Mouse (Mus musculus) left cerebral cortex, adult 9 months (tissue): ENCODE results near the gene Ppp4r1.

Experiments used
- DNase-seq, 2 experiments: peaks; one replicate each; pipeline ENCODE4 v3.0.0; 2022; ENCODE audit warnings: low spot score in 2 of 2

The Ppp4r1 gene

GRCm38 (mm10) chr17:65782551-65783141 is at the start of gene Ppp4r1:
Gene Ppp4r1, plus strand, starts transcription at chr17:65782573.
- DNase-seq: peak in 1 of 2 experiments; percentile 64

- DNase-seq: no peak
Observed at GRCm38 (mm10) chr17:65732666-65733065, 49.7 kb upstream of the Ppp4r1 start.

- DNase-seq: no peak
Observed at GRCm38 (mm10) chr17:65735088-65735487, 47.3 kb upstream of the Ppp4r1 start.

GRCm38 (mm10) chr17:65737175-65737574 is 45.2 kb upstream of the Ppp4r1 start:
- DNase-seq: no peak

GRCm38 (mm10) chr17:65737622-65738021 is 44.8 kb upstream of the Ppp4r1 start:
- DNase-seq: no peak

- no peak for DNase-seq
Observed at GRCm38 (mm10) chr17:65739874-65740725, 42.3 kb upstream of the Ppp4r1 start.

- DNase-seq: no peak
Observed at GRCm38 (mm10) chr17:65741565-65741964, 40.8 kb upstream of the Ppp4r1 start.

- DNase-seq: peak in 1 of 2 experiments; percentile 42
Observed at GRCm38 (mm10) chr17:65742245-65742905, 40.0 kb upstream of the Ppp4r1 start.

GRCm38 (mm10) chr17:65742969-65743368 is 39.4 kb upstream of the Ppp4r1 start:
- DNase-seq: no peak

GRCm38 (mm10) chr17:65743664-65744330 is 38.6 kb upstream of the Ppp4r1 start:
- DNase-seq: no peak

- peak; percentile 31 to 56 for DNase-seq
Observed at GRCm38 (mm10) chr17:65746314-65746713, 36.1 kb upstream of the Ppp4r1 start.

GRCm38 (mm10) chr17:65748997-65749396 is 33.4 kb upstream of the Ppp4r1 start:
- DNase-seq: no peak

GRCm38 (mm10) chr17:65749803-65750202 is 32.6 kb upstream of the Ppp4r1 start:
- no peak for DNase-seq

GRCm38 (mm10) chr17:65750301-65750700 is 32.1 kb upstream of the Ppp4r1 start:
- no peak for DNase-seq

- no peak for DNase-seq
Observed at GRCm38 (mm10) chr17:65753130-65753529, 29.2 kb upstream of the Ppp4r1 start.

- no peak for DNase-seq
Observed at GRCm38 (mm10) chr17:65755857-65756256, 26.5 kb upstream of the Ppp4r1 start.

GRCm38 (mm10) chr17:65757150-65757549 is 25.2 kb upstream of the Ppp4r1 start:
- no peak for DNase-seq

- DNase-seq: no peak
Observed at GRCm38 (mm10) chr17:65763221-65763620, 19.2 kb upstream of the Ppp4r1 start.

GRCm38 (mm10) chr17:65768486-65768885 is 13.9 kb upstream of the Ppp4r1 start:
- peak; percentile 59 to 68 for DNase-seq

GRCm38 (mm10) chr17:65770982-65771915 is 11.1 kb upstream of the Ppp4r1 start:
- DNase-seq: no peak
